Mouse (Mus musculus): ENCODE measurements around the gene Ptma. TPM values are rescaled to one million over a fixed set of nuclear protein-coding genes. Genes with fewer than 3 reads are reported as not detected.
"Not testable (repeated sequence)": the region's sequence is repeated elsewhere in the genome, so short reads cannot be mapped to it uniquely, and the experiment has no call there.

Ptma gene
- polyA plus RNA-seq, 1 experiment from 2014 or later, result 2,521 TPM

GRCm38 (mm10) chr1:86532362-86533051 lies 6.0 kb downstream of the Ptma start:
- no peaks in the 10 kb centered on the region for H3K27me3 ChIP-seq (replicated peaks)
- peaks cover 15% of the 10 kb centered on the region; the same call in 1 of the 2 replicates for H3K36me3 ChIP-seq
- no peaks in the 10 kb centered on the region for H3K9me3 ChIP-seq
- 26% methylated on average over 11 of the region's 11 CpGs for WGBS
- peak overlapping the region; percentile 23 for H3K27ac ChIP-seq
- peak; percentile 37 for ATAC-seq (ENCODE audit: insufficient read depth, low FRiP score, low read depth)
- peak overlapping the region; percentile 14; the same call in 1 of the 2 replicates for H3K4me2 ChIP-seq
- H3K4me1 ChIP-seq, result peaks cover 29% of the 10 kb centered on the region
- H3K9ac ChIP-seq, result no peak overlapping the region
- H3K4me3 ChIP-seq (replicated peaks), result no peak overlapping the region

- H3K4me2 ChIP-seq, result no peak overlapping the region
- H3K36me3 ChIP-seq, result peaks cover 15% of the 10 kb centered on the region; the same call in 1 of the 2 replicates
- H3K4me3 ChIP-seq (replicated peaks), result no peak overlapping the region
- no peaks in the 10 kb centered on the region for H3K9me3 ChIP-seq
- no peak overlapping the region for H3K27ac ChIP-seq
- no peaks in the 10 kb centered on the region for H3K27me3 ChIP-seq (replicated peaks)
- ATAC-seq (ENCODE audit: insufficient read depth, low FRiP score, low read depth), result no peak
- peaks cover 29% of the 10 kb centered on the region for H3K4me1 ChIP-seq
- 86% methylated on average over 6 of the region's 6 CpGs for WGBS
- no peak overlapping the region for H3K9ac ChIP-seq
Observed at GRCm38 (mm10) chr1:86533411-86534130, 7.0 kb downstream of the Ptma start.

- Histone ChIP-seq H3K4me1 (0 out of 2 replicates have a peak, but pooled peaks cover under 1% of the 10 kb centered on the region), H3K27ac (no peak overlapping the region), H3K4me3 (replicated peaks) (no peak overlapping the region), H3K9me3 (no peaks in the 10 kb centered on the region), H3K4me2 (no peak overlapping the region), H3K9ac (no peak overlapping the region), H3K27me3 (replicated peaks) (no peaks in the 10 kb centered on the region), H3K36me3 (peaks cover 7% of the 10 kb centered on the region)
- 52% methylated on average over 3 of the region's 3 CpGs for WGBS
- ATAC-seq (ENCODE audit: insufficient read depth, low FRiP score, low read depth), result no peak
Observed at GRCm38 (mm10) chr1:86538383-86538782, 11.9 kb downstream of the Ptma start.

- not testable (repeated sequence) for H3K9me3 ChIP-seq; H3K9ac ChIP-seq; H3K27me3 ChIP-seq (replicated peaks); H3K4me2 ChIP-seq; H3K27ac ChIP-seq; H3K4me1 ChIP-seq; H3K4me3 ChIP-seq (replicated peaks); ATAC-seq (ENCODE audit: insufficient read depth, low FRiP score, low read depth)
- H3K36me3 ChIP-seq, result peaks cover 12% of the 10 kb centered on the region
- 85% methylated on average over 12 of the region's 12 CpGs for WGBS
Observed at GRCm38 (mm10) chr1:86539583-86539982, 13.1 kb downstream of the Ptma start.

- no peak for ATAC-seq (ENCODE audit: insufficient read depth, low FRiP score, low read depth)
- WGBS, result 78% methylated on average over 2 of the region's 2 CpGs
- Histone ChIP-seq H3K9me3 (no peaks in the 10 kb centered on the region), H3K27ac (no peak overlapping the region), H3K36me3 (peaks cover 18% of the 10 kb centered on the region), H3K9ac (no peak overlapping the region), H3K27me3 (replicated peaks) (no peaks in the 10 kb centered on the region), H3K4me2 (no peak overlapping the region), H3K4me1 (no peaks in the 10 kb centered on the region), H3K4me3 (replicated peaks) (no peak overlapping the region)
Observed at GRCm38 (mm10) chr1:86542584-86542983, 16.1 kb downstream of the Ptma start.

- WGBS, result 79% methylated on average over 3 of the region's 3 CpGs
- Histone ChIP-seq H3K27me3 (replicated peaks) (no peaks in the 10 kb centered on the region), H3K4me1 (no peaks in the 10 kb centered on the region), H3K4me3 (replicated peaks) (no peak overlapping the region), H3K9me3 (no peaks in the 10 kb centered on the region), H3K27ac (no peak overlapping the region), H3K9ac (no peak overlapping the region), H3K36me3 (peaks cover 18% of the 10 kb centered on the region), H3K4me2 (no peak overlapping the region)
- no peak for ATAC-seq (ENCODE audit: insufficient read depth, low FRiP score, low read depth)
Observed at GRCm38 (mm10) chr1:86546797-86547196, 20.3 kb downstream of the Ptma start.

GRCm38 (mm10) chr1:86551299-86551698 lies 24.8 kb downstream of the Ptma start:
- Histone ChIP-seq H3K9ac (no peak overlapping the region), H3K27me3 (replicated peaks) (no peaks in the 10 kb centered on the region), H3K9me3 (no peaks in the 10 kb centered on the region), H3K4me3 (replicated peaks) (no peak overlapping the region), H3K4me2 (no peak overlapping the region), H3K36me3 (no peaks in the 10 kb centered on the region), H3K4me1 (no peaks in the 10 kb centered on the region), H3K27ac (no peak overlapping the region)
- 61% methylated on average over 4 of the region's 4 CpGs for WGBS
- ATAC-seq (ENCODE audit: insufficient read depth, low FRiP score, low read depth), result no peak

- no peak overlapping the region for H3K4me3 ChIP-seq (replicated peaks)
Observed at GRCm38 (mm10) chr1:86551877-86552276, 25.4 kb downstream of the Ptma start.

GRCm38 (mm10) chr1:86555665-86556064 lies 29.1 kb downstream of the Ptma start:
- H3K9me3 ChIP-seq, result no peaks in the 10 kb centered on the region
- H3K4me3 ChIP-seq (replicated peaks), result no peak overlapping the region
- no peaks in the 10 kb centered on the region for H3K36me3 ChIP-seq
- 83% methylated on average over 3 of the region's 3 CpGs for WGBS
- no peaks in the 10 kb centered on the region for H3K27me3 ChIP-seq (replicated peaks)
- no peaks in the 10 kb centered on the region for H3K4me1 ChIP-seq
- no peak overlapping the region for H3K4me2 ChIP-seq
- H3K9ac ChIP-seq, result no peak overlapping the region
- H3K27ac ChIP-seq, result no peak overlapping the region
- no peak for ATAC-seq (ENCODE audit: insufficient read depth, low FRiP score, low read depth)

More at GRCm38 (mm10) chr1:86551877-86552276, 25.4 kb downstream of the Ptma start:
- Histone ChIP-seq H3K9ac (no peak overlapping the region), H3K27ac (no peak overlapping the region), H3K27me3 (replicated peaks) (no peaks in the 10 kb centered on the region), H3K4me2 (no peak overlapping the region), H3K9me3 (no peaks in the 10 kb centered on the region), H3K36me3 (no peaks in the 10 kb centered on the region), H3K4me1 (no peaks in the 10 kb centered on the region)
- no peak for ATAC-seq (ENCODE audit: insufficient read depth, low FRiP score, low read depth)
- 41% methylated on average over 2 of the region's 2 CpGs for WGBS

GRCm38 (mm10) chr1:86557872-86558271 lies 31.3 kb downstream of the Ptma start:
- Histone ChIP-seq H3K9me3 (no peaks in the 10 kb centered on the region), H3K9ac (no peak overlapping the region), H3K36me3 (no peaks in the 10 kb centered on the region; the same call in 1 of the 2 replicates), H3K27me3 (replicated peaks) (no peaks in the 10 kb centered on the region), H3K4me3 (replicated peaks) (no peak overlapping the region), H3K4me1 (no peaks in the 10 kb centered on the region), H3K27ac (no peak overlapping the region), H3K4me2 (no peak overlapping the region)
- ATAC-seq (ENCODE audit: insufficient read depth, low FRiP score, low read depth), result no peak
- 57% methylated on average over 7 of the region's 7 CpGs for WGBS

GRCm38 (mm10) chr1:86559232-86559631 lies 32.7 kb downstream of the Ptma start:
- no peak overlapping the region for H3K4me2 ChIP-seq
- H3K4me1 ChIP-seq, result no peaks in the 10 kb centered on the region
- H3K9me3 ChIP-seq, result no peaks in the 10 kb centered on the region
- H3K36me3 ChIP-seq, result peaks cover 3% of the 10 kb centered on the region; the same call in 1 of the 2 replicates
- H3K27me3 ChIP-seq (replicated peaks), result no peaks in the 10 kb centered on the region
- 89% methylated on average over 3 of the region's 3 CpGs for WGBS
- no peak overlapping the region for H3K27ac ChIP-seq
- no peak overlapping the region for H3K4me3 ChIP-seq (replicated peaks)
- H3K9ac ChIP-seq, result no peak overlapping the region
- no peak for ATAC-seq (ENCODE audit: insufficient read depth, low FRiP score, low read depth)

- no peaks in the 10 kb centered on the region for H3K27me3 ChIP-seq (replicated peaks)
- H3K4me2 ChIP-seq, result no peak overlapping the region
- no peak overlapping the region for H3K4me3 ChIP-seq (replicated peaks)
- no peaks in the 10 kb centered on the region for H3K9me3 ChIP-seq
- H3K27ac ChIP-seq, result no peak overlapping the region
- H3K36me3 ChIP-seq, result peaks cover 3% of the 10 kb centered on the region; the same call in 1 of the 2 replicates
- WGBS, result 70% methylated on average over 2 of the region's 2 CpGs
- H3K4me1 ChIP-seq, result no peaks in the 10 kb centered on the region
- H3K9ac ChIP-seq, result no peak overlapping the region
- ATAC-seq (ENCODE audit: insufficient read depth, low FRiP score, low read depth), result no peak
Observed at GRCm38 (mm10) chr1:86562663-86563062, 36.1 kb downstream of the Ptma start.
